Mouse (Mus musculus) bone marrow macrophage, adult 2 months (primary cell): ENCODE data around the gene Mylk2.

Source experiments
- CTCF ChIP-seq: IDR thresholded peaks from 2 replicates; pipeline ENCODE4 v1.5.1; 2012; ENCODE audit warnings: low read depth, mild to moderate bottlenecking, low read length, moderate library complexity
- POLR2A ChIP-seq: IDR thresholded peaks from 2 replicates; pipeline ENCODE4 v1.6.1; 2012; ENCODE audit warnings: mild to moderate bottlenecking, low read depth, low read length, borderline replicate concordance

DNA sequence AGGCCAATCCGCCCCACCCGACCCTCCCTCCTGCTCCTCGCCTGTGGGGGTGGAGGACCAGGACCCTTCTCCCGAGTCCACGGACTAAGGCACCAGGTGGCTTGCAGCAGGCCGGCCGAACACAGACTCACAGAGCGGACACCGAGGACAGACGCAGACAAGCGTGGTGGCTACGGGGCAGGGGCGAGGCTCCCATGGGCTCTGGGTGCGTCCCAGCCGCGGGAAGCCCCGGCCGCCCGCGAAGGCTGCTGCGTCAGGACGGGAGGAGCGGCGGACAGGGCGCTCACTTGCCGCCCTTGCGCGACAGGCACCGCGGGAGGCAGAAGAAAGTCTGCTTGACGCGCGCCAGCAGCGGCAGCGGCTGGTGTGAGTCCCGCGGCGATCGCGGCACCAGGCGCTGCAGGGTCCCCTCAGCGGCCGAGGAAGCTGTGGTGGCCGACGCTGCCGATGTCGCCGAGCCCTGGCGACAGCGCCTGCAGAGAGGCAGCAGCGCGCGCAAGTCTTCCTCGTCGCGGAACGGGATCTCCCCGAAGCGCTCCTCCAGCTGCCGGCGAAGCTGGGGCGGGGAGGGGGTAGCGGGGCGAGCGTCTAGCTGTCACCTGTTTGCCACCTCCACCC, 31.9 kb downstream of the Mylk2 start:
- TF ChIP-seq POLR2A (no peak), CTCF (no peak)
